Mouse (Mus musculus) erythroid progenitor cell, adult 5-6 weeks (primary cell): Measurements from ENCODE around the gene Ercc1. TPM values are rescaled to one million over a fixed set of nuclear protein-coding genes. Genes with fewer than 3 reads are reported as not detected.
A peak's percentile ranks its signal among the peaks of the same experiment; 100 is the strongest.

Experiments used
- ATAC-seq: replicated peaks from 2 replicates; pipeline ENCODE4 v1.8.0; 2016; ENCODE audit warnings: moderate number of reproducible peaks, mild to moderate bottlenecking, moderate TSS enrichment, inconsistent platforms; ENCODE audit not compliant: poor library complexity, low FRiP score, severe bottlenecking
- total RNA-seq, 2 experiments: library from RNA; stranded (forward) in 1 of 2; stranded (reverse) in 1 of 2; fragments of 150-400 nt in 1 of 2; fragments of 186-747, 209-891 nt in 1 of 2; gene quantifications; 2 replicates each; pipeline versions ENCODE4 v1.2.3 to v1.2.4; 2015 to 2017; ENCODE audit warnings: low replicate concordance in 2 of 2

Ercc1 gene
- total RNA-seq, 2 experiments from 2014 or later = 1.2 to 12.6 TPM

DNA sequence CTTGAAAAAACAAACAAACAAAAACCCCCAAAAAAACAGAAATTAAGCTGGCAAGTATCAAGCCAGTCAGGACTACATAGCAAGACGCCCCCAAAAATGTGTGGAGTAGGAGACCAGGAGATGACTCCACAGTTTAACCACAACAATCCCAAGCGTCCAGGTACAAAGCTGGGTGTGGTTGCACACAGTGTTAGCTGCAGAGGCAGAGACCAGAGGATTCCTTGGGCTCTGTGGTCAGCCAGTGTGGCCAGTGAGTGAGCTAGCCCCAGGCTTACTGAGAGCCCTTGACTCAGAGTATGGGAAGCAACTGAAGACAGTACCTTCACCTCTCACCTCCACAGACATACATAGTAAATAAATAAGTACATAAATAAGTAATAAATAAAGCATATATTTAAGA lies 12.7 kb upstream of the Ercc1 start:
- no peak for ATAC-seq

GRCm38 (mm10) chr7:19332709-19333352 lies 11.7 kb upstream of the Ercc1 start:
- peak; percentile 70 for ATAC-seq

DNA sequence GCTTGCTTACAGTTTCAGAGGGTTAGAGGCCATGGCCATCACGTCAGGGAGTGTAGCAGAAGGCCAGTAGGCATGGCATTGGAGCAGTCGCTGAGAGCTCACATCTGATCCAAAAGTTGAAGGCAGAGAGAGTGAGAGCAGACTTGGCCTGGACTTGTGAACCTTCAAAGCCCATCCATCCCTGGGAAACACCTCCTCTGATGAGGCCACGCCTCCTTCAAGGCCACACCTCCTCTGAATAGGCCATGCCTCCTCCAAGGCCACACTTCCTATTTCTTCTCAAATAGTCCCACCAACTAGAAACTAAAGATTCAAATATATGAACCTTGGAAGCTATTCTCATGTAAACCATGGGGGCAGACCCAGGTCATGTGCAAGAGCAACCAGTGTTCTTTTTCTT lies 9.0 kb upstream of the Ercc1 start:
- no peak for ATAC-seq

- no peak for ATAC-seq
Measured at GRCm38 (mm10) chr7:19337122-19337521, 7.5 kb upstream of the Ercc1 start.

- ATAC-seq = no peak
Measured at GRCm38 (mm10) chr7:19338060-19338459, 6.5 kb upstream of the Ercc1 start.

DNA sequence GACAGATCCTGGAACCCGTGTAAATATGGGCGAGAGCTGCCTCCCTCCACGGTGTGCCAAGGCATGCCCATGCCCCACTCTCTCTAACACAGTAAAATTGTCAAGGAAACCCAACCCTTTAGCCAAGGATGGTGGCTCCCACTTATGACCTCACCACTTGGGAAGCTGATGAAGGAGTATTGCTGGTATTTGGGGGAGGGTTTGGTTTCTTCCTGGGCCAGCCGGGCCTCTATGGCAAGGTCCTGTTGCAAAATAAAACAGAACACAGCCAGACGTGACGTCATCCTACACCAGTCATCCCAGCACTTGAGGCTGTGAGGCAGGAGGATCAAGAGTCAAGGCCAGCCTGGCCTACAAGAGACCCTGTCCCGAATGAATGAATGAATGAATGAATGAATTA lies 6.0 kb upstream of the Ercc1 start:
- no peak for ATAC-seq

DNA sequence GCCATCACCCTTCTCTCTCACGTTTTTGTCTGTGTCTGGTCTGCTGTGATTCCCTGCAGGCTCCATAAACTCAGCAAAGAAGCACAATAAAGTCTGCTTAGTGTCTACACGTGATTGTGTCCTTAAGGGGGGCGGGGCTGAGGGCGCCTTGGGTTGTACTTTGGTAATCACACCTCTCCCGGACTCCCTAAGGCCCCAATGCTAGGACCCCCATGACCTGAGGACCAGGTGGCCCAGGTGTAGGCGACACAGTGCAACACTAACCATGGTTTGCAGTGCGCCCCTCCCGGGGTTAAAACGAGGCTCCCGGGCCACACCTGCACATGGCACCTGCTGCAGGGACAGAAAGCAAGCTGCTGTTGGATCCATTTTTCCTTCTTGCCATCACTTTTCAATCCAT lies 3.3 kb upstream of the Ercc1 start:
- ATAC-seq = no peak

DNA sequence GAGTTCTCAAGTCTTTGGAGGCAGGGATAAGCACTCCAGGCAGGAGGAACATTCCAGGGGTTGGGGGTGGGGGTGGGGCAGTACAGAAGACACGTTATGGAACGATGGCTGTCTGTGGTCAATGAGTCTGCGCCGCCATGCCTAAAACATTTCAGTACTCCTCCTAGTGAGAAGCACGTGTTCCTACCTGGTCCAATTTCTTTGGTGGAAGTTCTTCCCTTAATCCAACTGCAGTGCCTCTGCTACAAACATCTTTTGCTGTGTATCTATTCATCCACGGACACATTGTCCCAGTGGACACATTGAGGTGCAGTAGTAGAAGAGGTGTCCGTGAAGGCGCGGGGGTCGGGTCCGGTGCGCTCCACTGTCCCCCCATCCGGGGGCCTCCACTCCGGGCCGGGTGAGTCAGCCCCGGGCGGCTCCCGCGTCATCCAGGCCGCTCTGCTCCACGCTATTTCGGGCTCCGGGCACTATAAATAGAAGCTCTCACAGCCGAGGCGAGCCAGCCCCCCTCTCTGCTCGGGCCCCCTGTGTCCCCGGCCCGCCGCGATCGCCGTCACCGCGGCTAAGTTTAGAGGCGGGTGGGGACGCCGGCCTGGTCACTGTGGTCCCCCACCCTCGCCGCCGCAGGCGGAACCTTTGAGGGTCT lies 2.7 kb upstream of the Ercc1 start:
- no peak for ATAC-seq

DNA sequence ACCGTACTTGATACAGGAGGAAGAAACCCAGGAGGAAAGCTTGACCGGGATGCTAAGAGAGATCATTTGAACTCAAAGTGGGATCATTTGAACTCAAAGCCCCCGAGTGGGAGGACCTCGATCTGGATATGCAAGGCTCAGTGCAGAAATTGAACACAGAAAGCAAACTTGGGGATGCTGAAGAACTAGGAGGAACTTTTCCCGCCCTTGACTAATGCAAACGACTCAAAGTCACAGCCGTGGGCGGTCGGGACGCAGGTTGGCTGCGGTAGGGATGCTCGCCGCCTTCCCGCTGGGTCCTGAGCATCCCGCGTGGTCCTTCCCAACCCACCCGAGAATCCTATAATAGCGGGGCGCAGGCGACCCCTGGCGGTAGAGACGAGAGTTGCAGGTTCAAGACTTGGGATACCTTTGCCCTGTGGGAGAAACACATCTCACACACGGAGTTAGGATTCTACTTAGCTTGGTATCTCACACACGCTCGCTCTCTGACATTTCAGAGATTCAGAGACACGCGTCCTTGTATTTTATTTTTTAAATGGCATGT lies 2.0 kb upstream of the Ercc1 start:
- no peak; the same call in 1 of the 2 replicates for ATAC-seq

- peak; percentile 68 for ATAC-seq
Measured at GRCm38 (mm10) chr7:19343210-19343808, 1.3 kb upstream of the Ercc1 start.

GRCm38 (mm10) chr7:19344938-19345471 lies 427 bp downstream of the Ercc1 start:
- peak; percentile 86 for ATAC-seq

GRCm38 (mm10) chr7:19349188-19349915 lies 4.8 kb downstream of the Ercc1 start:
- no peak for ATAC-seq

GRCm38 (mm10) chr7:19350221-19350620 lies 5.6 kb downstream of the Ercc1 start:
- no peak for ATAC-seq

GRCm38 (mm10) chr7:19354991-19355390 lies 10.4 kb downstream of the Ercc1 start:
- ATAC-seq = no peak

DNA sequence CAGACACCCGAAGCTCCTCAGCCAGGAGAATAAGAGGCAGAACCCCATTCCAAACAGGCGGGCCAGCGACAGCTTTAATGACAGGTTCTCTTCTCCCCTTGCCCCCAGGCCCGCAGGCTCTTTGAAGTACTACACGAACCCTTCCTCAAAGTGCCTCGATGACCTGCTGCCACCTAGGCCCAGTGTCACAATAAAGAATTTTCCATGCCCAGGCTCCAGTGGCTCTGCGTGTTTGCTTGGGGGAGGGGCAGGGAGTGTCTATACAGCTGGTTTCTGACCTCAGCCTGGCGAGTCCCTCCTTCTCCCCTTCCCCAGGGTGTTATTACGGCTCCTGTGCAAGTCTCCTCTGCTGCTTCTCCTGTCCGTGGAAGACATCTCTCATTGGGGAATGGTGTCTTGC lies 11.7 kb downstream of the Ercc1 start:
- ATAC-seq = no peak

GRCm38 (mm10) chr7:19357381-19358375 lies 13.1 kb downstream of the Ercc1 start:
- ATAC-seq = no peak

GRCm38 (mm10) chr7:19358634-19359033 lies 14.1 kb downstream of the Ercc1 start:
- ATAC-seq = no peak

GRCm38 (mm10) chr7:19359299-19359891 lies 14.8 kb downstream of the Ercc1 start, which contains the start of the genes Cd3eap and Ppp1r13l:
Gene Cd3eap (minus strand): TSS chr7:19359483.
Gene Ppp1r13l (plus strand): TSS chr7:19359749.
- ATAC-seq = peak; percentile 72
